Mouse (Mus musculus) cortical plate, adult 2 months (tissue): Measurements from ENCODE around the gene Hlcs. TPM values are rescaled to one million over a fixed set of nuclear protein-coding genes. Genes with fewer than 3 reads are reported as not detected.
A peak's percentile ranks its signal among the peaks of the same experiment; 100 is the strongest.

Experiments used
- H3K27ac ChIP-seq: fragments of 200-500 bp; 2 replicates; pipeline ENCODE4 v1.5.1; 2012; ENCODE audit warnings: low read length, control low read depth, inconsistent platforms; ENCODE audit not compliant: insufficient read depth
- H3K4me1 ChIP-seq: fragments of 200-500 bp; 2 replicates; pipeline ENCODE4 v1.6.1; 2011; ENCODE audit warnings: low read length; ENCODE audit not compliant: control insufficient read depth, insufficient read depth
- H3K4me3 ChIP-seq: fragments of 200-500 bp; 2 replicates; pipeline ENCODE4 v1.5.1; 2011; ENCODE audit warnings: mild to moderate bottlenecking, low read length, control low read depth; ENCODE audit not compliant: insufficient read depth
- CTCF ChIP-seq: fragments of 200-500 bp; IDR thresholded peaks from 2 replicates; pipeline ENCODE4 v1.5.1; 2011; ENCODE audit warnings: mild to moderate bottlenecking, control low read depth, low read length; ENCODE audit not compliant: insufficient read depth; ENCODE audit errors: extremely low read depth
- POLR2A ChIP-seq: fragments of 200-500 bp; IDR thresholded peaks from 2 replicates; pipeline ENCODE4 v1.6.1; 2011; ENCODE audit warnings: mild to moderate bottlenecking, low read length, control low read depth; ENCODE audit not compliant: insufficient read depth; ENCODE audit errors: extremely low read depth
- polyA plus RNA-seq: library from polyadenylated mRNA; depleted of rRNA; stranded (reverse); fragments of >200 nt; gene quantifications from 2 replicates; pipeline ENCODE4 v1.2.3, GENCODE M21; 2012

The Hlcs gene
- polyA plus RNA-seq, 1 experiment: 10.2 TPM

DNA sequence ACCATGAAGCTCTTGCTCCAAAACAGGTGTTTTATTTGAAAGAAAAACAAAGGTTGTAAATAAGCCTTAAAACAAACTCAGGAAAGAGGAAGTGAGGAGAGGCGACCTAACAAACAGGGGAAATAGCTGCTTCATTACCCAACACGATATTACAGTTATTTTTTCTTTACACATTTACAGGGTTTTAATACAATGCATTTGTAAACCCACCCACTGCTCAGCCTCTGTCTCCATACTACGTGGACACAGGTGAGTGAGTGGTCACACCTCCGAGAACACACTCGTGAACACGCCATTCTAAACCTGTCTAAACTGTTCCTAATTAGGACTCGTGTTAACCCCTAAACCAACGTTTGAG is 90.0 kb downstream of the Hlcs start:
- Histone ChIP-seq H3K4me3 (no peak overlapping the region), H3K4me1 (no peaks in the 10 kb centered on the region), H3K27ac (no peak overlapping the region)
- TF ChIP-seq POLR2A: no peak
- TF ChIP-seq CTCF: no peak

DNA sequence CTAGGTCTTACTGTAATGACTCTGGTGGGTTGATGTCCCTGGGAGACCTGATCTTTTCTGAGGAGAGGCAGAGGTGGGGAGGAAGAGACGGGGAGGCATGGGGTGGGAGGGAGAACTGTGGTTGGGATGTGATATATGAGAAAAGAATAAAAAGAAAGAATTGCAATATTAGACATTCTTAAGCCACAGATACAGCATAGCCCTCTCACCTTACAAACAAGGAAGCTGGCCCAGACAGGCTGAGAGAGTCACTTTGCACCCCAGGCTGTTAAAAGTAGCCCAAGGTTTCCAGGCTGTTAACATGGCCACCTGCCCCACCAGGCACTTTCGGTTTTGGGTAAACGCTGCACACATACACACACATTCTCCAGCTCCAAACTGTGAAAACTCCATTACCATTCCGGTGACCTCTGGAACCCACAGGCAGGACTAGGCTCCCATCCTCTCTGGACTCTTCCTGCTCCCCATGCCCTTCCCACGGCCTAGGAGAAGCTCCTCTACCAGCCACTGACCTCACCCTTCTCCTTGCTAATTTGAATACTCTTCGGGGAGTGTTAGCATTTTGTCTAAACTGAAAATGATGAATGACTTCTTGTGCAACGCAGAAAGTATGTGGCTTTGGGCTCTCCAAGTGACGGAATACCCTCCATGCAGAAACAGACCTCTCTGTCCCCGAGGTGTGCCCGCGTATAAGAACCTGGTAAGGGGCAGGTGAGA is 90.6 kb downstream of the Hlcs start:
- Histone ChIP-seq H3K4me1 (no peaks in the 10 kb centered on the region), H3K4me3 (no peak overlapping the region), H3K27ac (no peak overlapping the region)
- no peak for TF ChIP-seq CTCF
- TF ChIP-seq POLR2A: no peak

DNA sequence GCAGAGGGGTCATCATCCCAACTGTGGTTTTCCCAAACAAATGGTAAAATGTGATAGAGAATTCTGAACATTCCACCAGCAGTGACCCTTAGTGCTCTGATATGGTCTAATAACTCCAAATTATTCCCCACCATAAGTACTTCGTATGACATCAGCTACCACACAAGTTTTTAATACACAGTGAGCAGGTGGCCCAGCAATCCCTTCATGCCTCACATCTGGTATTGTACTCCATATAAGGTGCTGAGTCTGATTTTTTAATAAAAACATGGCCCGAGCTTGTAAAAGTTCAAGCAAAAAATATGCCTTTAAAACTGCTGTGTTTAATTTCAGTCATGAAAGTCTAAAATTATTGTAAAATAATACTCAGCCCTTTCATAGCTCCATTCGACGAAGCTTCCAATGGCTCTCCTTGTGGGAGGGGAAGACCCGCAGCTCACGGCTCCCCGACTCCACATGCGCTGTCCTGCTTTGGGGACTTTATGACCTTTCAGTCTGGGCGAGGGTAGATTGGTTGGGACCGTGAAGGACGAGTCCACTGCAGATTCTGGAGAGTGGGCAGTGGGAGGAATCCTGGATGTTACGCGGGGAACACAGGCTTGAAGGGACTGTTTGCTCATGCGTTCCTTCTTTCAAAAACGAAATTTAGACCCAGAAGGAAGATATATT is 102.5 kb downstream of the Hlcs start:
- H3K4me1 ChIP-seq: peaks cover 15% of the 10 kb centered on the region
- H3K27ac ChIP-seq: no peak overlapping the region
- H3K4me3 ChIP-seq: no peak overlapping the region
- no peak for TF ChIP-seq POLR2A
- no peak for TF ChIP-seq CTCF

DNA sequence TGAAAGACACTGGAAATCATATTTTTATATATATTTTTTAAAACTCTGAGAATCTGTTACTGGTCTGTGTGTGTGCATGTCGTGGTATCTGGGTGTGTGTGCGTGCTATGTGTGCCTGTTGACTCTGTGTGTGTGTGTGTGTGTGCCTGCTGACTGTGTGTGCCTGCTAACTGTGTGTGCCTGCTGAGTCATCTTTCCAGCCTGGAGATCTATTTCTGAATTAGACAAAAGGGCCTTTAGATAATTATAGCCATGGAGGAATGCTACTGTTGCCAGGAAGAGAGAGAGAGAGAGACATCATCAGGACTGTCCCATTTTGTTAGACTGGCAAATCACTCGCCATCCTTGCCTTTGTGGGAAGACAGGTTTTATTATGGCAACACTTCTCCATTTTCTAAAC is 103.7 kb downstream of the Hlcs start:
- no peak overlapping the region for H3K4me3 ChIP-seq
- H3K27ac ChIP-seq: peak overlapping the region; percentile 85
- H3K4me1 ChIP-seq: peaks cover 18% of the 10 kb centered on the region
- no peak for TF ChIP-seq POLR2A
- no peak for TF ChIP-seq CTCF

DNA sequence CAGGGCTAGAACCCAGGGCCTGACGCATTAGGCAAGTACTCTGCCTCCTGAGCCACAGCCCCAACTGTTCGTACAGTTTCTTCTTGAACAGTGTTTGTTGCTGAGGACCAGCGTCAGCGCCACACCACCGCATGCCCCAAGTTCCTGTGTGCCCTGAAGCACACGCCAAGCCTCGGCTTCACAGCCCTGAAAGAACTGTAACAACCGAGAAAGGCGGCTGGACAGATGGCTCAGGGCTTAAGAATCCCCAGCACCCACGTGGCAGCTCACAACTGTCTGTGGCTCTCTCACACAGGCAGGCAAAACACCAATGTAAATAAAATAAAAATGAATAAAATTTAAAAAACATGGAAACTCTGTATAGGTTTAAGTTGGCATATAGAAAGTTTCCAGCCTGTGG is 104.5 kb downstream of the Hlcs start:
- H3K4me1 ChIP-seq: peaks cover 18% of the 10 kb centered on the region
- no peak overlapping the region for H3K4me3 ChIP-seq
- no peak overlapping the region for H3K27ac ChIP-seq
- TF ChIP-seq CTCF (no peak), POLR2A (no peak)

DNA sequence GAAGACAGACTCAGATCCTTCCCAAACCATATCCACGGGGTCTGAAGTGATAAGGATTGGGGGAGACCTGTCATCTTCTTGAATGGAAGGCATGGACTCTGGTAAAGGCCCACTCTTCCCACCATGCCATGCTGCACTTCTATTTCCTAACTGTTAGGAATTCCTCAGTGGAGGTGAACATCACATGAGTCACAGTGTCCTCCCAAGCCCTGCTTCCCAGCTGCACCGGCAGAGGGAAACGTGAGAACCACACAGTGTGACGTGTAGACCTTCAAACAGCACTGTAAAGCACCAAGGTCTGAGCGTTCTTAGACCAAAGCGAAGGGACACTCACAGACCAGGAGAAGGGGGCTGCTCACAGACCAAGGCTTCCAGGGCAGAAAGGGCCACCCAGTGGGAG is 105.2 kb downstream of the Hlcs start:
- H3K4me3 ChIP-seq: no peak overlapping the region
- no peak for TF ChIP-seq POLR2A
- TF ChIP-seq CTCF: no peak
- H3K27ac ChIP-seq: no peak overlapping the region
- H3K4me1 ChIP-seq: peaks cover 18% of the 10 kb centered on the region

DNA sequence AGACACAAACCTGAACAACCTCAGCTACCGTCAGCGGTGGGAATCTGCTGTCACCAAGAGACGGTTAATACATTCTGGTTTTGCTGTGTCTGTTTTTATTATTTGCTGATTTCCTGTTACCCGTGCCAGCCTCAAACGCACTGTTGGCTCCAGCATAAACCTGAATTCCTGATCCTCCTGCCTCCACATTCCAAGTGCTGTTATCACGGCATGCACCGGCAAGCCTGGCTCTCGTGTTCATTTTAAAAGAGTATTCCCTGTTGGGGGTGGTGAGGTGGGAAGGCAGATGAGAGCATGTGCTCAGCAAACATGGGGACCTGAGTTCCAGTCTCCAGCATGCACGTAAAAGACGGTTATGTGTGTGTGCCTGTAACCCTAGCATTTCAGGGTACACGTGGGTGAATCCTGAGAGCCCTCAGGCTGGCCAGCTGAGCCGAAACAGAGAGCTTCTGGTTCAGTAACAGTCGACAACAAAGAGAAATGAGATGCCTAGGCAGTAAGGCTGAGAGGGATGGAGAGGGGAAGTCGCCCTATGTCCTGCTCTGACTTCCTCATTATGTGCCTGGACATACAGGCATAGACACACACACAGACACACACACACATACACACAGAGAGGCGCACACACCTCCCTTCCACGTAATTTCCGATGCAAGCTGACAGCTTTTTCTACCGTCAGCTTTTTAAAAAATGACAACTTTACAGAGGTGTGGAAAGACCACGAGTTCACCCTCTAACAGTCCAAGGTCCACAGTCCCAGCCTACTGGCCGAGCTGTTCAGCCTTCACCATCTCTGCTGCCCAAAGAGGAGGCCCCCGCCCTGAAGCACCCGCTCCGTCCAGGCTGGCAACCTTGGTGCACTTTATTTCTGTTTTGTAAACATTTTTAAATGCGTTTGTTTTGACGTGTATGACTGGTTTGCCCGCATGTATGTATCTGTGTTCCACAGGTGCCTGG is 107.6 kb downstream of the Hlcs start:
- Histone ChIP-seq H3K4me1 (peaks cover 16% of the 10 kb centered on the region), H3K4me3 (no peak overlapping the region), H3K27ac (no peak overlapping the region)
- TF ChIP-seq CTCF (no peak), POLR2A (no peak)

DNA sequence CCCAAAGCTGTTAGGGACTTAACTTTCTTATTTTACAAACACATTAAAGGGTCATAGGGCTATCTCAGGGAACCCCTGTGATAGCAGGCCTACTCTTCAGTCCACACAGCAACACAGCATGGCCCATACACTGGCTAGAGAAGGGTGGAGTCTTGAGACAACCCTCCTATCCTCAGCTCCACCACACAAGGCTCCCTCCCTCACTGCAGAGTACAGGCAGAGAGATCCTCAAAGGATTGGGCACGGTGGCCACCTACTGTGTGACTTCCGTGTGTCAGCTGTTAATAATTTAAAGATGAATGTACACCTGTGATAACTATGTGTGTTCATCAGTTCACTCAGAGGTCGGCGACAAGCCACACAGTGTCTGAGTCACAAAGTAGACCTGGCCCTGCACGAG is 112.0 kb downstream of the Hlcs start:
- Histone ChIP-seq H3K27ac (no peak overlapping the region), H3K4me1 (peaks cover 3% of the 10 kb centered on the region; the same call in 1 of the 2 replicates), H3K4me3 (no peak overlapping the region)
- TF ChIP-seq POLR2A: no peak
- TF ChIP-seq CTCF: no peak

DNA sequence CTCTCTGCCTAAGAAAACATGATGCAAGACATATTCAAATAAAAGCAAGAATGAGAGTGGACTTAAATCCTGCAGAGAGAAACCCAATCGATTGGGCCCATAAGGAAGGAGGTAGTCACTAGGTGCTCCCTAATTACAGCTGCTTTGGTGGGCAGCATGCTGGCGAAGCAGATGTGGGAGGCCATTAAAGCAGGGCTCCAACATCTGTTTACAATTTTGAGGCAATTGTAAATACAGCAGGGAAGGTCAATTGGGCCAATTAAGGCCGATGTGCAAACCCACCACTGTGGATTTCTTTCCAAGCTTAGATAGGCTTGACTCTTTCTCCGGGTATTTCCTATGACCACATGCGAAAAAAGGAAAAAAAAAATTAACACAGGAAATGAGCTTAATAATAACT is 117.5 kb downstream of the Hlcs start:
- H3K27ac ChIP-seq: no peak overlapping the region
- H3K4me1 ChIP-seq: no peaks in the 10 kb centered on the region
- H3K4me3 ChIP-seq: no peak overlapping the region
- no peak for TF ChIP-seq CTCF
- no peak for TF ChIP-seq POLR2A
